Mouse (Mus musculus) A20 (cell line): ENCODE results near the gene Trim58.
A peak's percentile ranks its signal among the peaks of the same experiment; 100 is the strongest.

Source experiments
- DNase-seq: peaks from one replicate; pipeline ENCODE4 v3.0.0-alpha.2; 2011; ENCODE audit warnings: low read depth, low spot score

Gene Trim58

GRCm38 (mm10) chr11:58643350-58643749, 3.1 kb downstream of the Trim58 start:
- DNase-seq = peak; percentile 70

- no peak for DNase-seq
These were observed 14.9 kb downstream of the Trim58 start for GRCm38 (mm10) chr11:58655151-58655550.

- DNase-seq = no peak
These were observed 18.3 kb downstream of the Trim58 start, which contains the start of gene Olfr322 for GRCm38 (mm10) chr11:58658596-58658995. Gene Olfr322 (plus strand): TSS chr11:58658782.

GRCm38 (mm10) chr11:58669252-58669651, 29.0 kb downstream of the Trim58 start:
- peak; percentile 25 for DNase-seq

- no peak for DNase-seq
These were observed 31.6 kb downstream of the Trim58 start for GRCm38 (mm10) chr11:58671825-58672224.

- no peak for DNase-seq
These were observed 40.5 kb downstream of the Trim58 start, which contains the start of gene Olfr320 for GRCm38 (mm10) chr11:58680799-58681198. Gene Olfr320 (plus strand): TSS chr11:58681099.

GRCm38 (mm10) chr11:58698862-58699261, 58.6 kb downstream of the Trim58 start, which contains the start of gene Olfr319:
Gene Olfr319 (plus strand): TSS chr11:58699162.
- no peak for DNase-seq
